Comparison of ENCODE assay signal across 18 mouse cellular contexts in the genomic region with DNA sequence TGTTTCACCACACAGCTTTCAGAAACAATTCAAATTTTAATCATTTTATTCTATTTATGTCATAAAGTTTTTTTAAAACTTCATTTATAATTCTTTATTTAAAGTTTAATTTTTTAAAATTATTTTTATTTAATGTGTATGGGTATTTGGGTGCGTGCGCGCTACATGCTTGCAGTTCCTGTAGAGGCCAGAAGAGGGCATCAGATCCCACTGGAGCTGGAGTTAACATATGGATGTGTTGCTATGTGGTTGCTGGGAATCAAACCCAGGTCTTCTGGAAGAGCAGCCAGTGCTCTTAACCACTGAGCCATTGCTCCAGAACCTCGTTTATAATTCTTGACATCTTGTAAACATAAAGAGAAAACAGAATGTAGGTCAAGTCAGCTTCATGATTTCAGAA. TPM values are rescaled to one million over a fixed set of nuclear protein-coding genes. Genes with fewer than 3 reads are reported as not detected.
DNase-seq lines count a peak whose midpoint lies in the region; ATAC-seq and TF ChIP-seq lines count a peak whose summit lies in the region.
"Had no signal": no experiment of that assay in that cellular context is flagged by ENCODE, and none has a peak within 500 bp of the region (broad histone marks: within the 10 kb centered on the region; RNA-seq: fewer than 3 reads in every experiment).

No protein-coding gene starts in this region.

- no peak for TF ChIP-seq EP300 in stomach, postnatal 0 days (optimal IDR thresholded peaks at IDR 0.05)

- no peak for DNase-seq in hindbrain, postnatal 0 days (ENCODE audit: low spot score)
- no peak for DNase-seq in hindbrain, embryonic 14.5 days (ENCODE audit: low spot score)
- DNase-seq in midbrain, embryonic 11.5 days (ENCODE audit: low spot score, missing footprints): peak; percentile 79
- peak; percentile 60 for DNase-seq in R1 (ENCODE audit: low read depth, low spot score)
- no peak for DNase-seq in stomach, postnatal 0 days (ENCODE audit: low spot score)
- DNase-seq: adrenal gland, postnatal 36 days; cerebellum, adult 11-12 months; right cerebral cortex, postnatal 25 days; thymus, postnatal 14 days had no signal

- no peak overlapping the region for H3K4me3 ChIP-seq in hindbrain, postnatal 0 days (ENCODE audit: low read length)
- H3K4me3 ChIP-seq in hindbrain, embryonic 14.5 days (replicated peaks; ENCODE audit: low read length): no peak overlapping the region
- no peak overlapping the region for H3K4me3 ChIP-seq in midbrain, embryonic 11.5 days (ENCODE audit: low read depth, low read length)
- H3K4me3 ChIP-seq in midbrain, embryonic 16.5 days (ENCODE audit: low read depth, low read length): no peak overlapping the region
- H3K4me3 ChIP-seq in stomach, postnatal 0 days (ENCODE audit: low read depth, low read length): no peak overlapping the region
- H3K4me3 ChIP-seq in hindbrain, embryonic 16.5 days (ENCODE audit: low read length): no peak overlapping the region
- H3K4me3 ChIP-seq: erythroblast, embryonic 14.5 days; limb, embryonic 15.5 days; midbrain, embryonic 10.5 days had no signal

- H3K4me1 ChIP-seq in hindbrain, postnatal 0 days (ENCODE audit: insufficient read depth, low read length): peaks cover 5% of the 10 kb centered on the region
- H3K4me1 ChIP-seq in hindbrain, embryonic 14.5 days (replicated peaks; ENCODE audit: control insufficient read depth, insufficient read depth, low read length): peaks cover 11% of the 10 kb centered on the region; the same call in 1 of the 2 replicates
- no peaks in the 10 kb centered on the region for H3K4me1 ChIP-seq in midbrain, embryonic 11.5 days (ENCODE audit: control insufficient read depth, insufficient read depth, low read length)
- H3K4me1 ChIP-seq in midbrain, embryonic 16.5 days (ENCODE audit: control insufficient read depth, insufficient read depth, low read length): peaks cover 9% of the 10 kb centered on the region
- H3K4me1 ChIP-seq in stomach, postnatal 0 days (replicated peaks; ENCODE audit: control insufficient read depth, insufficient read depth): no peaks in the 10 kb centered on the region
- H3K4me1 ChIP-seq in hindbrain, embryonic 16.5 days (ENCODE audit: control insufficient read depth, insufficient read depth, low read depth, low read length): peaks cover 5% of the 10 kb centered on the region
- H3K4me1 ChIP-seq: limb, embryonic 15.5 days had no signal

- no peaks in the 10 kb centered on the region for H3K36me3 ChIP-seq in hindbrain, postnatal 0 days (ENCODE audit: insufficient read depth, low read length)
- H3K36me3 ChIP-seq in hindbrain, embryonic 14.5 days (replicated peaks; ENCODE audit: control insufficient read depth, insufficient read depth): no peaks in the 10 kb centered on the region
- H3K36me3 ChIP-seq in midbrain, embryonic 11.5 days (ENCODE audit: control insufficient read depth, insufficient read depth, low read length): no peaks in the 10 kb centered on the region
- no peaks in the 10 kb centered on the region for H3K36me3 ChIP-seq in midbrain, embryonic 16.5 days (ENCODE audit: control insufficient read depth, insufficient read depth, low read length)
- H3K36me3 ChIP-seq in stomach, postnatal 0 days (ENCODE audit: control insufficient read depth, insufficient read depth, low read length): no peaks in the 10 kb centered on the region
- no peaks in the 10 kb centered on the region for H3K36me3 ChIP-seq in hindbrain, embryonic 16.5 days (ENCODE audit: control insufficient read depth, insufficient read depth, low read length)
- H3K36me3 ChIP-seq: limb, embryonic 15.5 days; midbrain, embryonic 10.5 days had no signal

- peak; percentile 38 for TF ChIP-seq CTCF in hindbrain, postnatal 0 days (IDR thresholded peaks at IDR 0.05; ENCODE audit: low read depth)
- TF ChIP-seq CTCF in stomach, postnatal 0 days (IDR thresholded peaks at IDR 0.05; ENCODE audit: low read depth): peak; percentile 46

- no peak for ATAC-seq in hindbrain, postnatal 0 days
- ATAC-seq in hindbrain, embryonic 14.5 days (ENCODE audit: low FRiP score): no peak
- no peak for ATAC-seq in midbrain, embryonic 11.5 days (ENCODE audit: low FRiP score)
- no peak for ATAC-seq in midbrain, embryonic 16.5 days
- ATAC-seq in stomach, postnatal 0 days (ENCODE audit: low FRiP score, low TSS enrichment): no peak
- no peak for ATAC-seq in hindbrain, embryonic 16.5 days
- ATAC-seq: intestine, embryonic 16.5 days had no signal

- no peaks in the 10 kb centered on the region for H3K27me3 ChIP-seq in hindbrain, postnatal 0 days (ENCODE audit: insufficient read depth, low read length)
- H3K27me3 ChIP-seq in hindbrain, embryonic 14.5 days (ENCODE audit: control insufficient read depth, insufficient read depth, low read length): no peaks in the 10 kb centered on the region
- H3K27me3 ChIP-seq in midbrain, embryonic 11.5 days (ENCODE audit: control insufficient read depth, insufficient read depth, low read length): no peaks in the 10 kb centered on the region
- H3K27me3 ChIP-seq in midbrain, embryonic 16.5 days (ENCODE audit: control insufficient read depth, insufficient read depth, low read depth, low read length): no peaks in the 10 kb centered on the region
- no peaks in the 10 kb centered on the region for H3K27me3 ChIP-seq in stomach, postnatal 0 days (ENCODE audit: control insufficient read depth, insufficient read depth, low read length)
- no peaks in the 10 kb centered on the region for H3K27me3 ChIP-seq in hindbrain, embryonic 16.5 days (replicated peaks; ENCODE audit: control insufficient read depth, insufficient read depth, low read length)
- H3K27me3 ChIP-seq: limb, embryonic 15.5 days had no signal

- no peak overlapping the region for H3K27ac ChIP-seq in hindbrain, postnatal 0 days
- H3K27ac ChIP-seq in hindbrain, embryonic 14.5 days: no peak overlapping the region
- H3K27ac ChIP-seq in midbrain, embryonic 11.5 days (ENCODE audit: low read depth, low read length): no peak overlapping the region
- H3K27ac ChIP-seq in midbrain, embryonic 16.5 days (ENCODE audit: low read length): no peak overlapping the region
- H3K27ac ChIP-seq in stomach, postnatal 0 days (replicated peaks): no peak overlapping the region
- no peak overlapping the region for H3K27ac ChIP-seq in hindbrain, embryonic 16.5 days (ENCODE audit: low read depth, low read length)
- H3K27ac ChIP-seq: limb, embryonic 15.5 days; midbrain, embryonic 10.5 days had no signal

- H3K9me3 ChIP-seq in hindbrain, postnatal 0 days (ENCODE audit: low read length): no peaks in the 10 kb centered on the region
- H3K9me3 ChIP-seq in hindbrain, embryonic 14.5 days (ENCODE audit: control insufficient read depth, low read length): no peaks in the 10 kb centered on the region
- H3K9me3 ChIP-seq in midbrain, embryonic 11.5 days (ENCODE audit: control insufficient read depth, low read length): no peaks in the 10 kb centered on the region
- H3K9me3 ChIP-seq in midbrain, embryonic 16.5 days (replicated peaks; ENCODE audit: control insufficient read depth, low read length, poor library complexity, severe bottlenecking): no peaks in the 10 kb centered on the region
- H3K9me3 ChIP-seq in stomach, postnatal 0 days (ENCODE audit: control insufficient read depth, low read length): no peaks in the 10 kb centered on the region
- H3K9me3 ChIP-seq in hindbrain, embryonic 16.5 days (ENCODE audit: control insufficient read depth, low read length): no peaks in the 10 kb centered on the region
- H3K9me3 ChIP-seq: limb, embryonic 15.5 days; midbrain, embryonic 10.5 days had no signal

- H3K4me2 ChIP-seq in hindbrain, postnatal 0 days (ENCODE audit: low read depth, low read length): no peak overlapping the region
- H3K4me2 ChIP-seq in hindbrain, embryonic 14.5 days (replicated peaks): no peak overlapping the region
- H3K4me2 ChIP-seq in midbrain, embryonic 11.5 days: no peak overlapping the region
- H3K4me2 ChIP-seq in midbrain, embryonic 16.5 days (ENCODE audit: low read length): no peak overlapping the region
- H3K4me2 ChIP-seq in stomach, postnatal 0 days (replicated peaks; ENCODE audit: low read depth): no peak overlapping the region
- no peak overlapping the region for H3K4me2 ChIP-seq in hindbrain, embryonic 16.5 days (ENCODE audit: low read length)
- H3K4me2 ChIP-seq: limb, embryonic 15.5 days had no signal

- no peak overlapping the region for H3K9ac ChIP-seq in hindbrain, postnatal 0 days (replicated peaks; ENCODE audit: low read length)
- no peak overlapping the region for H3K9ac ChIP-seq in hindbrain, embryonic 14.5 days
- H3K9ac ChIP-seq in midbrain, embryonic 11.5 days (ENCODE audit: low read length): no peak overlapping the region
- H3K9ac ChIP-seq in midbrain, embryonic 16.5 days (ENCODE audit: low read depth, low read length): no peak overlapping the region
- no peak overlapping the region for H3K9ac ChIP-seq in stomach, postnatal 0 days (ENCODE audit: low read length)
- no peak overlapping the region for H3K9ac ChIP-seq in hindbrain, embryonic 16.5 days (ENCODE audit: low read depth, low read length)
- H3K9ac ChIP-seq: limb, embryonic 15.5 days had no signal

- WGBS in hindbrain, postnatal 0 days: 84% methylated on average over 4 of the region's 4 CpGs
- 90% methylated on average over 4 of the region's 4 CpGs for WGBS in hindbrain, embryonic 14.5 days
- 81% methylated on average over 4 of the region's 4 CpGs for WGBS in midbrain, embryonic 11.5 days
- 92% methylated on average over 4 of the region's 4 CpGs for WGBS in midbrain, embryonic 16.5 days
- 77% methylated on average over 4 of the region's 4 CpGs for WGBS in stomach, postnatal 0 days
- WGBS in hindbrain, embryonic 16.5 days: 89% methylated on average over 4 of the region's 4 CpGs

RNA-seq across cellular contexts. Expression of a gene that starts 8.5 kb away (rescaled TPM):
- total RNA-seq in hindbrain, postnatal 0 days (2014; rRNA removed): 38.6 and 39.4 TPM in 2 replicates
- polyA plus RNA-seq in hindbrain, postnatal 0 days (2015; fragmentation: Nextera tagmentation; extraction: Ambion mirVana): 21.8 and 25.2 TPM in 2 replicates
- 14.9 and 15.6 TPM in 2 replicates for polyA plus RNA-seq in hindbrain, embryonic 14.5 days (2014; fragmentation: Nextera tagmentation; extraction: Ambion mirVana)
- 0.41 and 0.51 TPM in 2 replicates for polyA plus RNA-seq in midbrain, embryonic 11.5 days (2014; fragmentation: Nextera tagmentation; extraction: Ambion mirVana)
- polyA plus RNA-seq in midbrain, embryonic 16.5 days (2015; fragmentation: Nextera tagmentation; extraction: Ambion mirVana): 24.4 and 28.1 TPM in 2 replicates
- 0.53 and 0.58 TPM in 2 replicates for polyA plus RNA-seq in stomach, postnatal 0 days (2015; fragmentation: Nextera tagmentation; extraction: Ambion mirVana)
- 23.2 and 26.9 TPM in 2 replicates for polyA plus RNA-seq in hindbrain, embryonic 16.5 days (2015; fragmentation: Nextera tagmentation; extraction: Ambion mirVana)
- total RNA-seq: gastrocnemius, postnatal 4 days; heart, postnatal 25 days had no signal
- polyA plus RNA-seq: erythroblast, embryonic 14.5 days; large intestine, adult 2 months; limb, embryonic 15.5 days had no signal

RNA-seq across cellular contexts. Expression of a gene that starts 22.4 kb away (rescaled TPM):
- 23.3 and 25.7 TPM in 2 replicates for total RNA-seq in hindbrain, postnatal 0 days (2014; rRNA removed)
- polyA plus RNA-seq in hindbrain, postnatal 0 days (2015; fragmentation: Nextera tagmentation; extraction: Ambion mirVana): 7.9 and 8.6 TPM in 2 replicates
- polyA plus RNA-seq in hindbrain, embryonic 14.5 days (2014; fragmentation: Nextera tagmentation; extraction: Ambion mirVana): 13.8 and 16.2 TPM in 2 replicates
- polyA plus RNA-seq in midbrain, embryonic 11.5 days (2014; fragmentation: Nextera tagmentation; extraction: Ambion mirVana): 0.64 and 0.77 TPM in 2 replicates
- polyA plus RNA-seq in midbrain, embryonic 16.5 days (2015; fragmentation: Nextera tagmentation; extraction: Ambion mirVana): 12.9 and 13.7 TPM in 2 replicates
- polyA plus RNA-seq in stomach, postnatal 0 days (2015; fragmentation: Nextera tagmentation; extraction: Ambion mirVana): 0.72 and 0.74 TPM in 2 replicates
- polyA plus RNA-seq in hindbrain, embryonic 16.5 days (2015; fragmentation: Nextera tagmentation; extraction: Ambion mirVana): 11.0 and 11.9 TPM in 2 replicates
- polyA plus RNA-seq: erythroblast, embryonic 14.5 days; limb, embryonic 15.5 days had no signal

RNA-seq across cellular contexts. Expression of a gene that starts 51.9 kb away (rescaled TPM):
- 51.1 and 55.6 TPM in 2 replicates for total RNA-seq in hindbrain, postnatal 0 days (2014; rRNA removed)
- 27.6 and 29.6 TPM in 2 replicates for polyA plus RNA-seq in hindbrain, postnatal 0 days (2015; fragmentation: Nextera tagmentation; extraction: Ambion mirVana)
- 46.8 and 52.1 TPM in 2 replicates for polyA plus RNA-seq in hindbrain, embryonic 14.5 days (2014; fragmentation: Nextera tagmentation; extraction: Ambion mirVana)
- 37.9 and 38.4 TPM in 2 replicates for polyA plus RNA-seq in midbrain, embryonic 11.5 days (2014; fragmentation: Nextera tagmentation; extraction: Ambion mirVana)
- 56.6 and 57.8 TPM in 2 replicates for polyA plus RNA-seq in midbrain, embryonic 16.5 days (2015; fragmentation: Nextera tagmentation; extraction: Ambion mirVana)
- 10.1 and 10.8 TPM in 2 replicates for polyA plus RNA-seq in stomach, postnatal 0 days (2015; fragmentation: Nextera tagmentation; extraction: Ambion mirVana)
- polyA plus RNA-seq in hindbrain, embryonic 16.5 days (2015; fragmentation: Nextera tagmentation; extraction: Ambion mirVana): 43.4 and 49.0 TPM in 2 replicates

Comparison
In these comparisons a context has a peak if more than half of its experiments do, and no peak if none do; other contexts are left out.
1. RNA of a gene that starts 8.5 kb away (polyA plus RNA-seq): 24.4 to 28.1 TPM in midbrain, embryonic 16.5 days, 23.2 to 26.9 TPM in hindbrain, embryonic 16.5 days, 21.8 to 25.2 TPM in hindbrain, postnatal 0 days and 14.9 to 15.6 TPM in hindbrain, embryonic 14.5 days; 0.53 to 0.58 TPM in stomach, postnatal 0 days and 0.41 to 0.51 TPM in midbrain, embryonic 11.5 days; every median in the first group is over 10 times any median in the second.
2. DNase-seq: peak in midbrain, embryonic 11.5 days (single experiment) and R1 (single experiment); none in hindbrain, postnatal 0 days (single experiment), hindbrain, embryonic 14.5 days (single experiment) and stomach, postnatal 0 days (single experiment).